Mouse (Mus musculus): ENCODE results near the gene Wfdc10.
"Not testable (repeated sequence)": the region's sequence is repeated elsewhere in the genome, so short reads cannot be mapped to it uniquely, and the experiment has no call there.

Wfdc10 gene

DNA sequence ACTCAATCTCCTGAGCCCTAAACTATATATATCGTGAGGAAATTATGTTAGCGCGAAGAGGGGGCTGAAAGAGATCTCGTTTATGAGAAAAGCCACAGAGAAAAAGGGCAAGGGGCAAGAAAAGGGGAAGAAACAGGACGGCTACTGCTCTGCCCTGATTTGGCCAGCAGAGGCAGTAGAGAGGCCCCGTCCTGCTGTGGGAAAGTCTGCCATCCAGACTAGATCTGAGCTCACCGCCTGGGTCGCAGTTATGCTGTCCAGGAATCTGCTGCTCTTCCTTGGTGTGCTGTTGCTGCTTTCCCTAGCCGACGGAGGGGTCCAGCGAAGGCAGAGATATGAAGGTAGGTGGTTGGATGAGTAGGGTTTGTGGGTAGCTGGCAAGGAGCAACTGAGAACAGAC lies at the start of gene Wfdc10:
Gene Wfdc10 (plus strand): TSS at position 189 of the 400 bp plus-strand sequence.
- in situ Hi-C loops (cut with MboI) = no loop called here

DNA sequence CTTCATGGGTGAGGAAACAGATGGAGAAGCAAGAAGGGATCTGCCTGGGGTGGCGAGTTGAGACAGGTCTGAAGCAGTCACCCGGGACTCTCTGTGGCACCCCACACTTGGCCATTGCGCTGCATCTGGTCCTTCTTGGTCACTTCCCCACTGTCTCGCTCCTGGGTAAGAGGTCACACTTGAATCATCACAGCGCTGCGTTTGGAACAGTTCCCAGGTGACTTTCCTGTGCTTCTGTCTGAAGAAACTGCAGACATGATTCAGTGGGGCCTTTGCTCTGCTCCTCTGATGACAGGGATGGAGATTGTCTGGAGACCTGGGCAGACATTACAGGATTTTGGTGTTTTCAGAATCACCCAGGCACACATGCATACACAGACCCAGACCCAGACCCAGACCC lies 47.1 kb upstream of the Wfdc10 start:
- in situ Hi-C loops (cut with MboI) = no loop called here

- in situ Hi-C loops (cut with MboI) = not testable (repeated sequence)
These were observed 42.4 kb upstream of the Wfdc10 start, which contains the start of the genes Wfdc6b and Wfdc8 for GRCm38 (mm10) chr2:164613471-164613870. Gene Wfdc6b (plus strand): TSS chr2:164613522. Gene Wfdc8 (minus strand): TSS chr2:164613626.

DNA sequence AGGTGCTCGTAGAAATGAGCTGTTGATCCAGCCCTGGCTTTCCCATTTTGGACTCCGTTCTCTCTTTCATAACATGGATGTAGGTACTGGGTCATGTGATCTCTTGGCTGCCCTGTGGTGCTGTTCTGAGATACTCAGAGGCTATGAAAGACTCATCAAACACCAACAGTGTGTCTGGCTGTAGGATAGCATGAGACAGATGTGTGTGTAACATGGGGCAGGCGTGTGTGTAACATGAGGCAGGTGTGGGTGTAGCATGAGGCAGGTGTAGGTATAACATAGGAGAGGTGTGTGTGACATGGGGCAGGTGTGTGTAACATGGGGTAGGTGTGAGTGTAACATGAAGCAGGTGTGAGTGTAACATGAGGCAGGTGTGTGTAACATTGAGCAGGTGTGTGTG lies 40.5 kb upstream of the Wfdc10 start:
- in situ Hi-C loops (cut with MboI) = no loop called here

- in situ Hi-C loops (cut with MboI) = no loop called here
These were observed 36.8 kb upstream of the Wfdc10 start for GRCm38 (mm10) chr2:164619050-164619449.

DNA sequence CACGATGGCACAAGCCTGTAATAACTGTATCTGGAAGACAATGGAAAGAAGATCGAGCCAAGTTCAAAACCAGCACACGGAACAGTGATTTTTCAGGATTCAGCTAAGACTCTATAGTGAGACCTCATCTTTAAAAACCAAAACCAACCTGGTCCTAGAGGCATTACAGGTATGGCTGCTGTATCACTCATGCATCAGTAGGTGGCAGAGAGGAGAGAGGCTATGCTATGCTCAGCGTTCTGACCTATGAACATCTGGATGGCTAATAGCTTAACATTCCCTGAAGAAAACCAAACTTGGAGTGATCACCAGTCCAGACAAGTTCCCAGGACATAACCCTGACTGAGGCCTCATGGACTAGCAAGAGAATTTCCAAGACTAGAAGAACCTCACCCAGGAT lies 34.1 kb upstream of the Wfdc10 start:
- in situ Hi-C loops (cut with MboI) = no loop called here

DNA sequence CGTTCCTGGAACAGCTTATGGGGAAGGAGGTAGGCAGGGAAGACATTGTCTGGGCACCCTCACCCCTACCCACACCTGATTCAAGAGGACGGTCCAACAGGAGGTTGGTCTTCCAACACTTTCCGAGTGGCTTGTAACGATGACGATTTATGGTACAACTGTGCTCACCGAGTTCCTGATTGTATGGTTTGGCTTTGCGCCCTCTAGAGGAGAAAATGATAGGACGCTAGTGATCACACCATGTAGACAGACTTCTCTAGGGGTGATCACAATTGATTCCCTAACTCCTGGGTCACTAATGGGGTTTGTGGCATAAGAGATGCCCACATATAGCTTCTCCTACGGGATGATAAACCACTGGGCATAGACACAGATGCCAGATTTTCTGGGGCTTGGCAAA lies 20.6 kb upstream of the Wfdc10 start:
- in situ Hi-C loops (cut with MboI) = no loop called here

DNA sequence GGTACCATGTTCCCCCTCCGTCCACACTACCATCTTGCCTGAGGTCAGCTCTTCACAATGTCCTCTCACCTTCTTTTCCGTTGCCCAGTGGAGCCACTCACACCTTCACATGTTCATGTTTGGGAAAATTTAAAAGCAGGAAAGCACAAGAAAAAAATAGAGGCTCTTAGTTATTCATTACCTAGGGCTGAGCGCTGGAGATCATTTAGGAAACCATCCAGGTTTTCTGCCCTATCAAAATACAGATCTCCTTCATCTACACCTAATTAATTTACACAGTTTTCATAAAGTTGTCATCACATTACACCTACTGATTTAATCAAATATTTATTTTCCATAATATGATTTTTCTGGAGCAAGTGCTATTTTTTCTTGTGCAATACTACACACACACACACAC lies 17.1 kb upstream of the Wfdc10 start, which contains the start of gene Wfdc16:
Gene Wfdc16 (minus strand): TSS at position 101 of the 400 bp plus-strand sequence.
- in situ Hi-C loops (cut with MboI) = no loop called here

- in situ Hi-C loops (cut with MboI) = no loop called here
These were observed 14.7 kb upstream of the Wfdc10 start for GRCm38 (mm10) chr2:164641129-164641528.

DNA sequence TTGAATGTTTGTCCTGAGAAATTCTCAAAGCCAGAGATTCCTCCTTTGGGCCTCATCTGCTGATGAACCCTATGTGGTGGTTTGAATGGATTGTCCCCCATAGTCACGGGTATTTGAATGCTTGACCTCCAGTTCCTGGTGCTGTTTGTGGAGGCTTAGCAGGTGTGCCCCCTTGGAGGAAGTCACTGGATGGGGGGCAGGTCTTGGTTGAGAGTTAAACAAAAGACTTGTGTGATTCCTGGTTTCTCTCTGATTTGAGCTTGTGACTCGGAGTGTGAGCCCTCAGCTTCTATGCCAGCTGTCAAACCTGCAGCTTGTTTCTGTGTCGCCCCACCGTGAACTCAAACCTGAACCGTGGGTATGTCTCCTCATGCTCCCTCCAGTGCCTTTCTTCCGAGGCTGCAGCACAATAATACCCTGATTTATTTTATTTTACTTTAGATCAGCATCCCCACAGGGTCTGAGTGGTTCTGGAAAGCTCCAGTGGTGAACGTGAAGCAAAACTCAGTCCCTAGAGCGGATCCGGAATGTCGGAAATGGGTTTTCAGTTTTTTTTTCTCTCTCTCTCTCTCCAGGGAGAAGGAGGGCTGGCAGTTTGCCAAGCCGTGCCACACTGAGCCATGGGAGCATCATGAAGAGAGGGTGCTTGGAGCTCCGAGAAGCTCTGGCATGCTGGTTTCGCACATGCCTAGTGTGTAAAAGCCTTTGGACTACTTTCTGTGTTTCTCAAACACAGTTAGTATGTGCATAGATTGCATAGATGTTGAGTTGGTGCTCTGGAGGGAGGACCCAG lies 13.8 kb upstream of the Wfdc10 start:
- in situ Hi-C loops (cut with MboI) = no loop called here

GRCm38 (mm10) chr2:164656483-164656882 lies 637 bp downstream of the Wfdc10 start, which contains the start of gene Wfdc9:
Gene Wfdc9 (minus strand): TSS chr2:164656583.
- in situ Hi-C loops (cut with MboI) = no loop called here

DNA sequence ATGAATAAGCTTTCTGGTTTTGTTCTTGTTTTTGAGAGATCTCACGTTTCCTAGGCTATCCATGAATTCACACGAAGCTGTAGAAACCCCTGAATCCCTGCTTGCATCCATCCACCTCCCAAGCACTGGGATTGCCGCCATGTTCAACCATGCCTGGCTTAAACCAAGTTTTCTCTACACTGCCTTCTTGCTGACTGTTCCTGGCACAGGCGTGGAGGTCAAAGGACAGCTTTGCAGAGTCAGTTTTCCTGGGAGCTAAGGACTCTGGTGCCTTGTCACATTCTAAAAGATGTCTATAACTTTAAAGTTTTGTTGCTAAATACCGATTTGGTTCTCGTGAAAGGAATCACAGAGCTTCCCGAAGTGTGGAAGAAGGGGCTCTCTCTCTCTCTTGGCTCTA lies 9.0 kb downstream of the Wfdc10 start:
- in situ Hi-C loops (cut with MboI) = no loop called here

GRCm38 (mm10) chr2:164670261-164670660 lies 14.4 kb downstream of the Wfdc10 start:
- in situ Hi-C loops (cut with MboI) = no loop called here

GRCm38 (mm10) chr2:164670938-164671337 lies 15.1 kb downstream of the Wfdc10 start:
- in situ Hi-C loops (cut with MboI) = no loop called here

GRCm38 (mm10) chr2:164673987-164674386 lies 18.1 kb downstream of the Wfdc10 start, which contains the start of gene Wfdc11:
Gene Wfdc11 (minus strand): TSS chr2:164674087.
- in situ Hi-C loops (cut with MboI) = no loop called here

DNA sequence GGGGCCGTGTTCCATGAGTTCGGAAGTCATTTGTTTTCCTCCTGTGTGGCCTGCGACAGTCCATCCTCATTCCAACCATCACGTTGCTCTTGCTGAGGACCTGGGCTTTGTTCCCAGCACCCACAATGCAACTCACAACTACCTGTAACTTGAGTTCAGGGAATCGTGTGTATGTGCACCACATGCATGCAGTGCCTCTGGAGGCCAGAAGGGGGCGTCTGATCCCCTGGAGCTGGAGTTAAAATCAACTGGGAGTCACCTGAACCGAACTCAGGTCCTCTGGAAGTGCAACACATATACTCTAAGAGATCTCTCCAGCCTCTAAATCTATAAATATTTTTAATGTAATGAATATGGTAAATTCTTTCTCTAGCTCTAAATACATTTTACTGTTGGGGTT lies 20.3 kb downstream of the Wfdc10 start:
- in situ Hi-C loops (cut with MboI) = no loop called here

- in situ Hi-C loops (cut with MboI) = no loop called here
These were observed 21.3 kb downstream of the Wfdc10 start for GRCm38 (mm10) chr2:164676916-164677685.

GRCm38 (mm10) chr2:164678848-164679625 lies 23.2 kb downstream of the Wfdc10 start:
- in situ Hi-C loops (cut with MboI) = no loop called here

DNA sequence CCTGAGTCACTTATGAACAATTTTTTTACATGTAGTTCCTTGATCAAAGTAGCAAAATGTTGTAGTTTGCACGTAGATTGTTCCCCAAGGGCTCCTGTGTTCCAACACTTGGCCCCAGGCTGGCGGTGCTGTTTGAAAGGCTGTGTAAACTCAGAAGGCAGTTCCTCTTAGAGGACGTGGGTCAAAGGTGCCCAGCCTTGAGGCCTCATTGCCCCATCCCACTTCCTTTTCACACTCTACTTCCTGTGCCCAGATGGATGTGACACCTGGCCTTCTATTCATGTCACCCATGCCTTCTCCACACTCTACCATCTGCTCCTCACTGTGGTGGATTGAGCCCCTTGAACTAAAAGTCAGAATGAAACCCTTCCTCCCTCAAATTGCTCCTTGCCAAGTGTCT lies 24.1 kb downstream of the Wfdc10 start:
- in situ Hi-C loops (cut with MboI) = no loop called here

GRCm38 (mm10) chr2:164684807-164685206 lies 29.0 kb downstream of the Wfdc10 start, which contains the start of gene Wfdc13:
Gene Wfdc13 (plus strand): TSS chr2:164685107.
- in situ Hi-C loops (cut with MboI) = no loop called here

DNA sequence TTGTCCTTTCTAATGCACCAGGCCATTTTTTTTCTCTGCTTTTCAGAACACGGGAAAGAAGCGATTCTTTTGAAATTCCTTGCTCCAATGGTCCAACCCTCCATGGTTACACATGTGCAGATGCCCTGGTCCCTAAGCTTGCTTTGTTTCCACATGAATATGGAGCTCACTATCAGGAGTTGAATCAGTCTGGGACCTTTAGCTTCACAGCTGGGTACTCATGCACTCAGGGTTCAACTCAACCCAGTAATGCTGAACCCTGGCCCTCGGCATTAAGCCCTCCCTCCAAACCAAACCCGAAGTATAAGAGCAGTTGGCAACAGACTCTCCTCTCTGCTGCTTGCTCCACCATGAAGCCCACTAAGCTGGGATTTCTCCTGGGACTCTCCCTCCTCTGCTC lies 42.4 kb downstream of the Wfdc10 start, which contains the start of gene Spint4:
Gene Spint4 (plus strand): TSS at position 301 of the 400 bp plus-strand sequence.
- in situ Hi-C loops (cut with MboI) = no loop called here

- in situ Hi-C loops (cut with MboI) = no loop called here
These were observed 45.1 kb downstream of the Wfdc10 start for GRCm38 (mm10) chr2:164700959-164701358.

Data from mature B cell (primary cell).